Comparison of ENCODE assay signal across 8 mouse cellular contexts in the genomic region with DNA sequence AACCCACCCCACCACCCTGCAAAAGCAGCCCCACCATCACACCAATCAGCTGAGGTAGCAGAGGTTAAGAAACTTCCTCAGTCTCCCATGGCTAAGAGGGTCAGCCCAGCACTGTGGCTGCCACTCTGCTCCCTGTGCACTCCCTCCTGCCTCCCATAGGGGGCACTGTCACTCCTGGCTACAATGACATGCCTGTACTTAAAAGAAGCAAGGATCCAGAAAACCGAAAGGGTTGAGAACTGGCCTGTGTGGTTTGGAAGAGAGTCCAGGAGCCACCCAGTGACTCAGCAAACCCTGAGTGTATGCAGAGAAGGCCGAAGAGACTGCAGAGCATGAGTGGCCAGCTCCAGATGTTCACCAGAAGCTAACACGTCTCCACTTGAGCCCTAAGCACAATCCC. TPM values are rescaled to one million over a fixed set of nuclear protein-coding genes. Genes with fewer than 3 reads are reported as not detected.
DNase-seq lines count a peak whose midpoint lies in the region; ATAC-seq lines count a peak whose summit lies in the region.

No protein-coding gene starts in this region.

- intact Hi-C loops in heart, postnatal 14 days (cut with DNase I), result loop anchor here (5.0 kb wide), 2 partner anchors 123 to 208 kb away; partner anchors contain the start of gene Gnai3

- DNase-seq in adrenal gland, postnatal 14 days, result peak; percentile 87
- DNase-seq in embryo, embryonic 9.5 days (ENCODE audit: extremely low spot score), result peak; percentile 46
- DNase-seq in heart, postnatal 14 days, result peak; percentile 79 to 83
- peak; percentile 47 to 66 for DNase-seq in layer of hippocampus, postnatal 14 days (ENCODE audit: low spot score in 2 of 2)

- no peaks in the 10 kb centered on the region for H3K9me3 ChIP-seq in forebrain, embryonic 12.5 days
- no peaks in the 10 kb centered on the region for H3K9me3 ChIP-seq in forebrain, embryonic 16.5 days (ENCODE audit: control insufficient read depth, low read length)
- no peaks in the 10 kb centered on the region for H3K9me3 ChIP-seq in stomach, embryonic 15.5 days

- no peak overlapping the region for H3K4me2 ChIP-seq in forebrain, embryonic 12.5 days
- H3K4me2 ChIP-seq in forebrain, embryonic 16.5 days (ENCODE audit: low read length), result no peak overlapping the region
- H3K4me2 ChIP-seq in stomach, embryonic 15.5 days, result no peak overlapping the region

- 55% methylated on average over 3 of the region's 3 CpGs for WGBS in forebrain, embryonic 12.5 days
- 50% methylated on average over 3 of the region's 3 CpGs for WGBS in forebrain, embryonic 16.5 days
- WGBS in stomach, embryonic 15.5 days, result 30% methylated on average over 3 of the region's 3 CpGs

- ATAC-seq in forebrain, embryonic 12.5 days (ENCODE audit: low FRiP score), result peak; percentile 16; the same call in 1 of the 2 replicates
- no peak for ATAC-seq in forebrain, embryonic 16.5 days
- peak; percentile 95 for ATAC-seq in megakaryocyte progenitor cell, adult 5-6 weeks (replicated peaks; ENCODE audit: poor library complexity)
- ATAC-seq in stomach, embryonic 15.5 days (ENCODE audit: insufficient read depth, low FRiP score, low read depth), result peak; percentile 20; the same call in 1 of the 2 replicates

- H3K27ac ChIP-seq in forebrain, embryonic 12.5 days, result no peak overlapping the region
- H3K27ac ChIP-seq in forebrain, embryonic 16.5 days (ENCODE audit: low read length), result no peak overlapping the region
- H3K27ac ChIP-seq in stomach, embryonic 15.5 days, result no peak overlapping the region

- no peaks in the 10 kb centered on the region for H3K36me3 ChIP-seq in forebrain, embryonic 12.5 days (replicated peaks)
- no peaks in the 10 kb centered on the region for H3K36me3 ChIP-seq in forebrain, embryonic 16.5 days (ENCODE audit: control insufficient read depth, insufficient read depth)
- no peaks in the 10 kb centered on the region for H3K36me3 ChIP-seq in stomach, embryonic 15.5 days

- no peak overlapping the region for H3K9ac ChIP-seq in forebrain, embryonic 12.5 days
- no peak overlapping the region for H3K9ac ChIP-seq in forebrain, embryonic 16.5 days (replicated peaks; ENCODE audit: low read depth, low read length)
- H3K9ac ChIP-seq in stomach, embryonic 15.5 days, result no peak overlapping the region

- peaks cover 17% of the 10 kb centered on the region for H3K4me1 ChIP-seq in forebrain, embryonic 12.5 days
- H3K4me1 ChIP-seq in forebrain, embryonic 16.5 days (replicated peaks; ENCODE audit: control insufficient read depth, insufficient read depth, low read length), result peaks cover 11% of the 10 kb centered on the region
- H3K4me1 ChIP-seq in stomach, embryonic 15.5 days, result no peaks in the 10 kb centered on the region

- no peak overlapping the region for H3K4me3 ChIP-seq in forebrain, embryonic 12.5 days (replicated peaks)
- H3K4me3 ChIP-seq in forebrain, embryonic 16.5 days (replicated peaks; ENCODE audit: low read length), result no peak overlapping the region
- no peak overlapping the region for H3K4me3 ChIP-seq in stomach, embryonic 15.5 days (replicated peaks)

- H3K27me3 ChIP-seq in forebrain, embryonic 12.5 days, result no peaks in the 10 kb centered on the region
- H3K27me3 ChIP-seq in forebrain, embryonic 16.5 days (replicated peaks; ENCODE audit: control insufficient read depth, insufficient read depth, low read length), result no peaks in the 10 kb centered on the region
- H3K27me3 ChIP-seq in stomach, embryonic 15.5 days (replicated peaks), result no peaks in the 10 kb centered on the region

RNA-seq across cellular contexts. Expression of gene Gstm6, which starts 4.1 kb away (rescaled TPM):
- polyA plus RNA-seq in forebrain, embryonic 12.5 days (2016; fragmentation: Nextera tagmentation; extraction: Ambion mirVana), result 10.7 and 12.0 TPM in 2 replicates
- polyA plus RNA-seq in forebrain, embryonic 16.5 days (2015; fragmentation: Nextera tagmentation; extraction: Ambion mirVana), result 10.2 and 11.7 TPM in 2 replicates
- 3.3 and 5.9 TPM in 2 replicates for total RNA-seq in adrenal gland, postnatal 14 days (2021)
- 1 to 10 TPM; 1.8 to 2.2 TPM for total RNA-seq in heart, postnatal 14 days (2021)
- total RNA-seq in layer of hippocampus, postnatal 14 days (2021), result 1 to 10 TPM; 7.8 to 9.8 TPM
- total RNA-seq in megakaryocyte progenitor cell, adult 5-6 weeks (2015), result 0.22 TPM in 1 of 2 replicates, not detected in the other
- not detected in 2 replicates for total RNA-seq in megakaryocyte progenitor cell, adult 5-6 weeks (2017)
- 9.3 and 12.4 TPM in 2 replicates for polyA plus RNA-seq in stomach, embryonic 15.5 days (2015; fragmentation: Nextera tagmentation; extraction: Ambion mirVana)

RNA-seq across cellular contexts. Expression of gene Gstm7, which starts 7.8 kb away (rescaled TPM):
- 63.8 and 66.8 TPM in 2 replicates for polyA plus RNA-seq in forebrain, embryonic 12.5 days (2016; fragmentation: Nextera tagmentation; extraction: Ambion mirVana)
- 65.5 and 70.7 TPM in 2 replicates for polyA plus RNA-seq in forebrain, embryonic 16.5 days (2015; fragmentation: Nextera tagmentation; extraction: Ambion mirVana)
- total RNA-seq in adrenal gland, postnatal 14 days (2021), result 52.8 and 70.5 TPM in 2 replicates
- 10 to 100 TPM; 38.0 to 43.9 TPM for total RNA-seq in heart, postnatal 14 days (2021)
- 10 to 100 TPM; 88.4 to 91.6 TPM for total RNA-seq in layer of hippocampus, postnatal 14 days (2021)
- 4.4 and 5.7 TPM in 2 replicates for total RNA-seq in megakaryocyte progenitor cell, adult 5-6 weeks (2015)
- total RNA-seq in megakaryocyte progenitor cell, adult 5-6 weeks (2017), result 1.6 and 1.9 TPM in 2 replicates
- polyA plus RNA-seq in stomach, embryonic 15.5 days (2015; fragmentation: Nextera tagmentation; extraction: Ambion mirVana), result 27.1 and 34.6 TPM in 2 replicates

RNA-seq across cellular contexts. Expression of gene Gstm3, which starts 29.7 kb away (rescaled TPM):
- not detected in 2 replicates for polyA plus RNA-seq in forebrain, embryonic 12.5 days (2016; fragmentation: Nextera tagmentation; extraction: Ambion mirVana)
- not detected in 2 replicates for polyA plus RNA-seq in forebrain, embryonic 16.5 days (2015; fragmentation: Nextera tagmentation; extraction: Ambion mirVana)
- 2.1 TPM in 1 of 2 replicates, not detected in the other for total RNA-seq in adrenal gland, postnatal 14 days (2021)
- not detected for total RNA-seq in heart, postnatal 14 days (2021)
- not detected for total RNA-seq in layer of hippocampus, postnatal 14 days (2021)
- total RNA-seq in megakaryocyte progenitor cell, adult 5-6 weeks (2015), result not detected in 2 replicates
- not detected in 2 replicates for total RNA-seq in megakaryocyte progenitor cell, adult 5-6 weeks (2017)
- 70.3 and 88.2 TPM in 2 replicates for polyA plus RNA-seq in stomach, embryonic 15.5 days (2015; fragmentation: Nextera tagmentation; extraction: Ambion mirVana)

RNA-seq across cellular contexts. Expression of gene Gstm5, which starts 43.8 kb away (rescaled TPM):
- polyA plus RNA-seq in forebrain, embryonic 12.5 days (2016; fragmentation: Nextera tagmentation; extraction: Ambion mirVana), result 225 and 230 TPM in 2 replicates
- 173 and 174 TPM in 2 replicates for polyA plus RNA-seq in forebrain, embryonic 16.5 days (2015; fragmentation: Nextera tagmentation; extraction: Ambion mirVana)
- total RNA-seq in adrenal gland, postnatal 14 days (2021), result 28.2 and 30.2 TPM in 2 replicates
- 10 to 100 TPM; 44.6 to 47.6 TPM for total RNA-seq in heart, postnatal 14 days (2021)
- total RNA-seq in layer of hippocampus, postnatal 14 days (2021), result 100 to 1,000 TPM; 229 to 240 TPM
- total RNA-seq in megakaryocyte progenitor cell, adult 5-6 weeks (2015), result 38.2 and 61.5 TPM in 2 replicates
- total RNA-seq in megakaryocyte progenitor cell, adult 5-6 weeks (2017), result 23.6 and 30.6 TPM in 2 replicates
- polyA plus RNA-seq in stomach, embryonic 15.5 days (2015; fragmentation: Nextera tagmentation; extraction: Ambion mirVana), result 149 and 159 TPM in 2 replicates

RNA-seq across cellular contexts. Expression of gene Gstm2, which starts 46.9 kb away (rescaled TPM):
- polyA plus RNA-seq in forebrain, embryonic 12.5 days (2016; fragmentation: Nextera tagmentation; extraction: Ambion mirVana), result 7.2 and 9.3 TPM in 2 replicates
- 4.2 and 9.2 TPM in 2 replicates for polyA plus RNA-seq in forebrain, embryonic 16.5 days (2015; fragmentation: Nextera tagmentation; extraction: Ambion mirVana)
- 109 and 111 TPM in 2 replicates for total RNA-seq in adrenal gland, postnatal 14 days (2021)
- 10 to 100 TPM; 53.0 to 70.5 TPM for total RNA-seq in heart, postnatal 14 days (2021)
- 1 to 10 TPM; 2.2 to 4.0 TPM for total RNA-seq in layer of hippocampus, postnatal 14 days (2021)
- 2.1 and 2.2 TPM in 2 replicates for total RNA-seq in megakaryocyte progenitor cell, adult 5-6 weeks (2015)
- total RNA-seq in megakaryocyte progenitor cell, adult 5-6 weeks (2017), result 4.8 and 6.8 TPM in 2 replicates
- polyA plus RNA-seq in stomach, embryonic 15.5 days (2015; fragmentation: Nextera tagmentation; extraction: Ambion mirVana), result 173 and 200 TPM in 2 replicates
